Mouse (Mus musculus) liver, embryonic 14.5 days (tissue): Measurements from ENCODE around the gene Zfp69.
A peak's percentile ranks its signal among the peaks of the same experiment; 100 is the strongest.

ENCODE experiments used
- CTCF ChIP-seq: IDR thresholded peaks from 2 replicates; pipeline ENCODE4 v1.5.1; 2016; ENCODE audit warnings: antibody characterized with exemption, low read depth, control low read depth
- EP300 ChIP-seq: IDR thresholded peaks from 2 replicates; pipeline ENCODE4 v1.6.1; 2016; ENCODE audit warnings: antibody characterized with exemption, low read depth

DNA sequence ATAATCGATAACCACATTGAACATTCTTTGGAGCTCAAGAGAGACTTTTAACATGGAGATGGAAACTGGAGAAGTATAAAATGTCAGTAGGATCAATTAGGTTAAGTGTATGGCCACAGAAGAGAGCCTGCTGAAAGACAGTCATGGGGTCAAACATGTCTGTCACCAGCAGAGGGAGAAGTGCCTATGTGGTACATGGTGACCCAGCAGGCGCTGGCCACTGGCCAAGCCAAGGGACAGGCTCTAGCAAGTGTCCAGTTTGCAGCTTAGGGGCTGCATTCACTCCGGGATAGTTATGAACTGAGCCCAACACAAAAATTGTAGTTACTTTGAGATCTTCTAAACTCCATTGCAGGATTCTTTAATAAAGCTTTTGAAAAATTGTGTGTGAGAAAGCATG, 22.8 kb downstream of the Zfp69 start:
- peak; percentile 24; the same call in 1 of the 2 replicates for TF ChIP-seq CTCF
- TF ChIP-seq EP300: no peak
